ENCODE assay signal across 10 mouse cellular contexts in genomic region chr1:164905047-164905446, GRCm38 (mm10). TPM values are rescaled to one million over a fixed set of nuclear protein-coding genes. Genes with fewer than 3 reads are reported as not detected.
DNase-seq lines count a peak whose midpoint lies in the region; ATAC-seq and TF ChIP-seq lines count a peak whose summit lies in the region.
"Had no signal": no experiment of that assay in that cellular context is flagged by ENCODE, and none has a peak within 500 bp of the region (broad histone marks: within the 10 kb centered on the region; RNA-seq: fewer than 3 reads in every experiment).

No protein-coding gene starts in this region.

- no peak for TF ChIP-seq EP300 in MEL (IDR thresholded peaks at IDR 0.05; ENCODE audit: low read depth in 1 of 2, low read length in 2 of 2)

- H3K27ac ChIP-seq in MEL (ENCODE audit: control insufficient read depth, low read depth, low read length): no peak overlapping the region
- no peak overlapping the region for H3K27ac ChIP-seq in kidney, adult 2 months (ENCODE audit: insufficient read depth, low read depth, low read length)
- H3K27ac ChIP-seq: embryonic facial prominence, embryonic 13.5 days; liver, embryonic 13.5 days had no signal

- no peaks in the 10 kb centered on the region for H3K4me1 ChIP-seq in MEL (ENCODE audit: control insufficient read depth in 1 of 2, insufficient read depth in 2 of 2, low read length in 2 of 2)
- H3K4me1 ChIP-seq in kidney, adult 2 months (ENCODE audit: control insufficient read depth, insufficient read depth, low read length): peaks cover 3% of the 10 kb centered on the region; the same call in 1 of the 2 replicates
- H3K4me1 ChIP-seq: embryonic facial prominence, embryonic 13.5 days; liver, embryonic 13.5 days had no signal

- peak; percentile 89 for ATAC-seq in granulocyte monocyte progenitor cell, adult 5-6 weeks (replicated peaks; ENCODE audit: poor library complexity, severe bottlenecking)

- peak; percentile 24 to 64 (median 37); a peak in 5 of 6 replicates for TF ChIP-seq CTCF in MEL (IDR thresholded peaks at IDR 0.05 in 2 of 3, conservative IDR thresholded peaks at IDR 0.05 in 1 of 3; ENCODE audit: control insufficient read depth in 1 of 3, insufficient read depth in 1 of 3, low read depth in 2 of 3, low read length in 3 of 3, poor library complexity in 1 of 3, severe bottlenecking in 1 of 3)
- TF ChIP-seq CTCF in kidney, adult 2 months (conservative IDR thresholded peaks at IDR 0.05; ENCODE audit: insufficient read depth, insufficient read length, low read depth, low read length): peak; percentile 88

- TF ChIP-seq POLR2A in MEL (IDR thresholded peaks at IDR 0.05; ENCODE audit: control insufficient read depth in 1 of 2, insufficient read depth in 1 of 2, low read depth in 1 of 2, low read length in 2 of 2, poor library complexity in 1 of 2): no peak
- TF ChIP-seq POLR2A in kidney, adult 2 months (IDR thresholded peaks at IDR 0.05; ENCODE audit: low read depth, low read length): no peak

- H3K9me3 ChIP-seq in MEL (replicated peaks; ENCODE audit: insufficient read depth, low read length): no peaks in the 10 kb centered on the region
- H3K9me3 ChIP-seq: embryonic facial prominence, embryonic 13.5 days; liver, embryonic 13.5 days had no signal

- DNase-seq in 416B (ENCODE audit: low read depth) (peak; percentile 36), MEL (ENCODE audit: low read depth, low spot score) (peak; percentile 6)
- peak; percentile 47 to 65 for DNase-seq in cerebellum, postnatal 4 days (ENCODE audit: low spot score in 2 of 2)
- DNase-seq in kidney, adult 2 months: peak; percentile 63
- DNase-seq in lung, postnatal 14 days: peak; percentile 62
- peak; percentile 65 for DNase-seq in retina, postnatal 1 day
- peak; percentile 13 to 49 for DNase-seq in urinary bladder, postnatal 36 days (ENCODE audit: low spot score in 2 of 2)
- DNase-seq: liver, embryonic 13.5 days had no signal

- H3K79me2 ChIP-seq in MEL (ENCODE audit: control insufficient read depth, insufficient read depth, low read length, poor library complexity): no peaks in the 10 kb centered on the region

- no peaks in the 10 kb centered on the region for H3K36me3 ChIP-seq in MEL (ENCODE audit: control insufficient read depth in 1 of 2, insufficient read depth in 2 of 2, low read length in 2 of 2)
- no peaks in the 10 kb centered on the region for H3K36me3 ChIP-seq in kidney, adult 2 months (ENCODE audit: control insufficient read depth, insufficient read depth, low read length)
- H3K36me3 ChIP-seq: embryonic facial prominence, embryonic 13.5 days; liver, embryonic 13.5 days had no signal

- WGBS in kidney, adult 2 months: 61% methylated on average over 4 of the region's 4 CpGs

- H3K4me3 ChIP-seq in MEL (ENCODE audit: control insufficient read depth in 1 of 2, insufficient read depth in 1 of 2, low read depth in 2 of 2, low read length in 2 of 2): no peak overlapping the region
- no peak overlapping the region for H3K4me3 ChIP-seq in kidney, adult 2 months (ENCODE audit: insufficient read depth, low read depth, low read length)
- H3K4me3 ChIP-seq: embryonic facial prominence, embryonic 13.5 days; liver, embryonic 13.5 days had no signal

- peak; percentile 48 for TF ChIP-seq RAD21 in MEL (IDR thresholded peaks at IDR 0.05; ENCODE audit: low read depth, low read length)

- no peaks in the 10 kb centered on the region; a peak in 2 of 4 replicates for H3K27me3 ChIP-seq in MEL (ENCODE audit: control insufficient read depth in 1 of 2, insufficient read depth in 2 of 2, low read length in 2 of 2)
- no peaks in the 10 kb centered on the region for H3K27me3 ChIP-seq in kidney, adult 2 months (replicated peaks; ENCODE audit: control insufficient read depth, insufficient read depth, low read length)
- H3K27me3 ChIP-seq: embryonic facial prominence, embryonic 13.5 days; liver, embryonic 13.5 days had no signal

- no peak overlapping the region for H3K9ac ChIP-seq in MEL (ENCODE audit: control insufficient read depth, low read depth, low read length, poor library complexity, severe bottlenecking)
- H3K9ac ChIP-seq: embryonic facial prominence, embryonic 13.5 days; liver, embryonic 13.5 days had no signal

TF ChIP-seq in MEL, 35 proteins besides CTCF, POLR2A, EP300 and RAD21:
- TF ChIP-seq SMC3 (IDR thresholded peaks at IDR 0.05; ENCODE audit: low read depth, low read length) (peak; percentile 38), MEF2A (IDR thresholded peaks at IDR 0.05; ENCODE audit: extremely low read depth, insufficient replicate concordance, low read depth, low read length, poor library complexity, severe bottlenecking) (no peak)

RNA-seq across cellular contexts. Expression of gene Xcl1, which starts 30.3 kb away (rescaled TPM):
- not detected in 2 replicates for total RNA-seq in MEL (2012; rRNA removed)
- not detected for polyA plus RNA-seq in MEL (2012; ENCODE audit: insufficient read depth in 1 of 2, insufficient read length in 2 of 2, low read depth in 1 of 2, low replicate concordance in 2 of 2, missing spikeins in 1 of 2)
- not detected in 2 replicates for total RNA-seq in granulocyte monocyte progenitor cell, adult 5-6 weeks (2014; fragmentation: Nextera tagmentation)
- total RNA-seq in granulocyte monocyte progenitor cell, adult 5-6 weeks (2017): not detected in 2 replicates
- 0.23 and 0.86 TPM in 2 replicates for polyA plus RNA-seq in kidney, adult 2 months (2012; rRNA removed)
- polyA plus RNA-seq: embryonic facial prominence, embryonic 13.5 days; liver, embryonic 13.5 days had no signal

Comparison
In these comparisons a context has a peak if more than half of its experiments do, and no peak if none do; other contexts are left out.
1. DNase-seq: peak in every context shown above with its lines; median percentile 65 in retina, postnatal 1 day; 63 in kidney, adult 2 months; 62 in lung, postnatal 14 days; 56 in cerebellum, postnatal 4 days; 36 in 416B; 31 in urinary bladder, postnatal 36 days; 6 in MEL.